Mouse (Mus musculus) testis, adult 2 months (tissue): ENCODE results near the gene Asb17. TPM values are rescaled to one million over a fixed set of nuclear protein-coding genes. Genes with fewer than 3 reads are reported as not detected.

ENCODE experiments used
- H3K27ac ChIP-seq: fragments of 200-500 bp; 2 replicates; pipeline ENCODE4 v1.5.1; 2012; ENCODE audit warnings: low read depth, low read length; ENCODE audit not compliant: control insufficient read depth, insufficient read depth
- H3K27me3 ChIP-seq: fragments of 200-500 bp; 2 replicates; pipeline ENCODE4 v1.6.1; 2012; ENCODE audit warnings: mild to moderate bottlenecking, low read length, moderate library complexity; ENCODE audit not compliant: control insufficient read depth, insufficient read depth
- H3K36me3 ChIP-seq: fragments of 200-500 bp; 2 replicates; pipeline ENCODE4 v1.6.1; 2012; ENCODE audit warnings: mild to moderate bottlenecking, low read length; ENCODE audit not compliant: control insufficient read depth, insufficient read depth
- H3K4me1 ChIP-seq: fragments of 200-500 bp; 2 replicates; pipeline ENCODE4 v1.6.1; 2012; ENCODE audit warnings: low read length; ENCODE audit not compliant: control insufficient read depth, insufficient read depth
- H3K4me3 ChIP-seq: fragments of 200-500 bp; 2 replicates; pipeline ENCODE4 v1.5.1; 2012; ENCODE audit warnings: low read depth, mild to moderate bottlenecking, low read length, moderate library complexity, mixed read lengths; ENCODE audit not compliant: control insufficient read depth
- CTCF ChIP-seq: fragments of 200-500 bp; IDR thresholded peaks from 2 replicates; pipeline ENCODE4 v1.5.1; 2012; ENCODE audit warnings: low read depth, mild to moderate bottlenecking, inconsistent platforms, low read length, moderate library complexity; ENCODE audit not compliant: control insufficient read depth, insufficient read depth, insufficient replicate concordance
- POLR2A ChIP-seq: fragments of 200-500 bp; IDR thresholded peaks from 2 replicates; pipeline ENCODE4 v1.6.1; 2012; ENCODE audit warnings: low read depth, mild to moderate bottlenecking, inconsistent platforms, low read length, moderate library complexity; ENCODE audit not compliant: control insufficient read depth
- polyA plus RNA-seq: library from polyadenylated mRNA; depleted of rRNA; stranded (reverse); fragments of >200 nt; gene quantifications from 2 replicates; pipeline ENCODE4 v1.2.3, GENCODE M21; 2012

Asb17 gene
- polyA plus RNA-seq, 1 experiment, result 160 TPM

DNA sequence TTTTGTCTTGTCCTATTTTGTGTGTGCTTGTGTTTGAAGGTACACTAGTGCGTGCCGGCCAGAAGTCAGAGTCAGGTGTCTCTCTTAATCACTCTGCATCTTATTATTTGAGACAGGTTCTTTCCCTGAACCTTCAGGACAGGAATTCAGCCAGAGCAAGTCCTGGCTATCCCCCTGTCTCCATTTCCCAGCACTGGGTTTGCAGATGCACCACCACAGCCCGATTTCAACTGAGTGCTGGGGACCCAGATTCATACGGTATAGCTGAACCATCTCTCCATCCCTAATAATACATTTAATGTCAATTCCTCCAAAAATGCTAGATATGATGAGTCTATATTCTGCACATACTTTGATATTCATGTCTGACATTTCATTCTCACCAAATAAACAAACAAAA is 9.9 kb upstream of the Asb17 start:
- Histone ChIP-seq H3K27me3 (no peaks in the 10 kb centered on the region), H3K36me3 (no peaks in the 10 kb centered on the region), H3K4me3 (no peak overlapping the region), H3K4me1 (no peaks in the 10 kb centered on the region), H3K27ac (no peak overlapping the region)
- no peak for TF ChIP-seq CTCF
- TF ChIP-seq POLR2A, result no peak

DNA sequence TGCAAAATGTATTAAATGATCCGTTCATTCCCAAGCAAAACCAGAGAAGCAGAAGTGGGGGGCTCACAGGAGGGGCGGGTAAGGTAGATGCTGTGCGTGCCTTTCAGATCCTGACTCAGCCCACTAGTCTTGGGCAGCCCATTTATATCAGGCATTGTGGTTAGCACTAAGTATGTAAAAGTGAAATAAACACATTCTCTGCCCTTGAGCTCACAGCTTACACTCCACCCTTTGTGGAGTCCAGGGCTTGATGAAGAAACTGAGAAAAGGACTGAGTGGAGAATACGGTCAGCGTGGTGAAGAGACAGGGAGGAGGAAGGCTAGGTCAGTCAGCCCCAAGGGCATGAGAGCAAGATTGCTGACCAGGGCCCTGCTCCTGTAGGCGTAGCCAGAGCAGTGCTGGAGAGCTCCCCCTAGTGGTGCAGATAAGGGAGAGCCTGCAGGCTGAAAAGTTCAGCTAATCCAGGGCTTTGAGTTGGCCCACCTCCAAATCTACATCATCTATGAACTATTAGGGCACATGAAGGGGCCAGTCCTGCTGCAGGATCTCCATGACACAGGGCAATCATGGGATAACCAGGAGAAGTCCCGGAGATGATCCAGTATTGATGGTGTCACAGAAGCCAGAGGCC is 8.4 kb upstream of the Asb17 start:
- no peak overlapping the region for H3K4me3 ChIP-seq
- H3K36me3 ChIP-seq, result no peaks in the 10 kb centered on the region
- no peaks in the 10 kb centered on the region for H3K4me1 ChIP-seq
- no peak overlapping the region for H3K27ac ChIP-seq
- no peaks in the 10 kb centered on the region for H3K27me3 ChIP-seq
- TF ChIP-seq CTCF, result peak; percentile 89
- no peak for TF ChIP-seq POLR2A

DNA sequence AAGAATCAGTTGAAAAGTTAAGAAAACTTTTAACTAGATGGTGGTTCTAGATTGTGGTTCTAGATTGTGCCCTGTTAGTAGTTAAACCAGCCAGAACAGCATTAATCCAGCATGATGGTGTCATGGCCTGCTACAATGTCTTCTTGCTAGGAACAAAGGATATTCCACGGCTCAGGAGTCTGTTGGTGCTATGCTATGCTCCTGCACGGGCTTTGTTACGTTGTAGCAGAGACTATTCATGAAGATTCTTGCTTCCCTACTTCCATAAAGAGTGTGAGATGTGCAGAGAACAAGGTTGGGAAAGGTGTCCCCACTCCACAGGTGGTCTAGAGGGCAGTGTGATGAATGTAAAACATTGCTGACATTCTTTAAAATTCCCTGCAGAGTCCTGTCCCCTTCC is 7.7 kb upstream of the Asb17 start:
- Histone ChIP-seq H3K27ac (no peak overlapping the region), H3K4me3 (no peak overlapping the region), H3K36me3 (no peaks in the 10 kb centered on the region), H3K27me3 (no peaks in the 10 kb centered on the region), H3K4me1 (no peaks in the 10 kb centered on the region)
- TF ChIP-seq CTCF (no peak), POLR2A (no peak)

DNA sequence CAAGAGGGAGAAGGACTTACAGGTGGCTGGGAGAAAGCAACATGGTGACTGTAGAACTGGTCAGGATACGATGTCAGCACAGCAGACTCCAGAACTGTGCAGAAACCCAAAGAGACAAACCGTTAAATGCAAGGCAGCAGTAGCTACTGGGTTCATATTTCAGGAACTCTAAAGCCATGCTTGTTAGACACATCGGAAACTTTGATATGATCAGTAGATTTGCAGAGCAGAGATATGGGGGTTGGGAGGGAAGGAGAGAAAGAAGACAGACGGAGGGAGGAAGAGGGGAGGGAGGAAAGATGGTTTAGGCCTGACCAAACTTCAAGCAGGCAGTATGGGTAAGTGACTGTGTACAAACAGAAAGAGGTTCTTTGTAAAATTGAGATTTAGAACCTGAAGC is 6.4 kb upstream of the Asb17 start:
- Histone ChIP-seq H3K27ac (no peak overlapping the region), H3K36me3 (no peaks in the 10 kb centered on the region), H3K27me3 (no peaks in the 10 kb centered on the region), H3K4me1 (no peaks in the 10 kb centered on the region), H3K4me3 (no peak overlapping the region)
- TF ChIP-seq CTCF (no peak), POLR2A (no peak)

DNA sequence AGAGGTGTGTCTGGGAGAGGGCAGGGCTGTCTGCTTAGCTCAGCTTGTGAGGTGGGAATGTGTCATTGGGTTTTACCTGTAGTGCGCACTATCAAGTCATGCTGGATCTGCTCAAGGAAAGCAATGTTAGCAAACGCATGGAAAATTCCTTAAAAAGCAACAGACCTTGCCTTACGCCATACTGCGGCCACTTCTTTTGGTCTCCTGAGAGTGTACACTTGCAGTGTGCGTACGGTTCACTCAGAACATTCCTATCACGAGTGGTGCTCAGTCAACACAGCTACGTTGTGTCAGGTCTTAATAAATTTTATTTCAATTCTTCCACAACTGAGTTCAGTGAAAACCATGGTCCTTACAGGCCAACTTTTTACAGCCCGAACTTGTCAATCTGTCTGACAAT is 748 bp downstream of the Asb17 start:
- H3K27ac ChIP-seq, result no peak overlapping the region

DNA sequence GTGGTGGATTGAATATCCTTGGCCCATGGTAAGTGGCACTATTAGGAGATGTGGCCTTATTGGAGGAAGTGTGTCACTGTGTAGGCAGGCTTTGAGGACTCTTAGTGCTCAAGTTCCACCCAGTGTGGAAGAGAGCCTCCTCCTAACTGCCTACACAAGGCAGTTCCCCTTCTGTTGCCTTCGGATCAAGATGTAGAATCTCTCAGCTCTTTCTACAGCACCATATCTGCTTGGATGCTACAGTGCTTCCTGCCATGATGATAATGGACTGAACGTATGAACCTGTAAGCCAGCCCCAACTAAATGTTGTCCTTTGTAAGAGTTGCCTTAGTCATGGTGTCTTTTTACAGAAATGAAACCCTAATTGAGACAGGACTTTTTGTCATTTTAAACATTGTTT is 1.5 kb downstream of the Asb17 start:
- no peaks in the 10 kb centered on the region for H3K27me3 ChIP-seq
- no peaks in the 10 kb centered on the region for H3K36me3 ChIP-seq
- no peak for TF ChIP-seq CTCF
- TF ChIP-seq POLR2A, result no peak
- no peaks in the 10 kb centered on the region; the same call in 1 of the 2 replicates for H3K4me1 ChIP-seq
- H3K27ac ChIP-seq, result no peak overlapping the region
- peak overlapping the region; percentile 88 for H3K4me3 ChIP-seq

More for the DNA sequence above, 748 bp downstream of the Asb17 start:
- Histone ChIP-seq H3K27me3 (no peaks in the 10 kb centered on the region), H3K36me3 (no peaks in the 10 kb centered on the region), H3K4me3 (peak overlapping the region; percentile 88), H3K4me1 (no peaks in the 10 kb centered on the region; the same call in 1 of the 2 replicates)
- TF ChIP-seq CTCF (no peak), POLR2A (no peak)

DNA sequence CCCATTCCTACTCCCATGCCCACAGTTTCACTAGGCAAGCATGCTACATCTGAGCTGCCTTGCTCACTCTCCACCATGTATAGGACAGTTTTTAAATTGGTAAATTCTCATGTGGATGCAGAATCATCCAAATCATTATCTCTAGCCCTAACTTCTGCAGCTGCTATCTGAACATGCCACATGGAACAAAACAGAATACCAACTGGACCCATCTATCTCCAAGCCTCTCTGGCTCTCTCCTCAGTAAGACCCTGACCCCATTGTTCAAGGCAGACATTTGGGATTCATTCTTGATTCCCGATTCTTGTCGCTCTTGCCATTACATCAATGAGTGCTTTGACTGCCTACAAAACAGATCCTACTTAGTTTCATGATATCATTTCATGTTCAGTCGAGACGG is 2.1 kb downstream of the Asb17 start:
- Histone ChIP-seq H3K4me1 (no peaks in the 10 kb centered on the region; the same call in 1 of the 2 replicates), H3K27me3 (no peaks in the 10 kb centered on the region), H3K27ac (no peak overlapping the region), H3K36me3 (no peaks in the 10 kb centered on the region), H3K4me3 (peak overlapping the region; percentile 80)
- TF ChIP-seq POLR2A, result no peak; the same call in 1 of the 2 replicates
- TF ChIP-seq CTCF, result no peak
